Mouse (Mus musculus) c-Kit-positive CD71-positive TER-119-negative erythroid progenitor cells, embryonic 14.5 days (primary cell): Measurements from ENCODE around the gene Sult2a8.
"Not testable (repeated sequence)": the region's sequence is repeated elsewhere in the genome, so short reads cannot be mapped to it uniquely, and the experiment has no call there.

Source experiments
- DNase-seq: peaks from one replicate; pipeline ENCODE4 v3.0.0-alpha.2; 2013; ENCODE audit warnings: low read depth

Gene Sult2a8

DNA sequence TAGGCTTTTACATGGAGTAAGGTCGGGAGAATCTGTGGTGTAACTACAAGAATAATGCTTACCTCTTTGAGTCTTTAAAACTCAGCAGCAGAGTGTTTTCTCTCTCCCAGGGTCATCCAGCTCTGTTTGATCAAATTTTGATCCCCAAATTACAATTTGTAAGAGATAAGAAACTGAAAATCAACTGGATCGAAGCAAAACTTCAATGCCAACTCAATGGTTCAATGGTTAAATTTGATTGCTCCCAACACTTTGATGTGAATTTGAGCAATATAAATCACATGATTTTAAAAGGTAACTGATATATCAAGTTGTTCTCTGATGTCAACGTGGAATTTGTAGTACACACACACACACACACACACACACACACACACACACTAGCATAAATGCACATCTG, at the start of gene Sult2a8:
Gene Sult2a8, minus strand, starts transcription at position 236 of the 400 bp plus-strand sequence.
- DNase-seq, result no peak

DNA sequence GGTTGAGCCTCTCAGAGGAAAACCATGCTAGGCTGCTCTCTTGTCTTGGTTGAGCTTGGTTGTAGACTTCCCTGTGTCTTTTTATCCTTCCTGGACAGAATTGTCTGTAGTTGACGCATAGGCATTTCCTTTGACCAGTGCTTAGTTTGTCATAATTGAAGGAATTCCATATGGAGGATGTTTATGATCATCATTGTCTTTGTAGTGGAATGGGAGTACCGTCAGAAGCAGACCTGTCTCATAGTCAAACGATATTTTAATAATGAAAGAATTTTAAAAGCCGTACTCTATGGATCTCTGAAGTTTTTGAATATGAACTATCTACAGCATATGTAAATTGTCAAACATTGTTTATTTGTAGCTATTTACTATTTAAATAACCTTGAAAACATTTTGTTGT, 47.6 kb upstream of the Sult2a8 start, which contains the start of gene Sult2a7:
Gene Sult2a7, minus strand, starts transcription at position 101 of the 400 bp plus-strand sequence.
- DNase-seq, result no peak

DNA sequence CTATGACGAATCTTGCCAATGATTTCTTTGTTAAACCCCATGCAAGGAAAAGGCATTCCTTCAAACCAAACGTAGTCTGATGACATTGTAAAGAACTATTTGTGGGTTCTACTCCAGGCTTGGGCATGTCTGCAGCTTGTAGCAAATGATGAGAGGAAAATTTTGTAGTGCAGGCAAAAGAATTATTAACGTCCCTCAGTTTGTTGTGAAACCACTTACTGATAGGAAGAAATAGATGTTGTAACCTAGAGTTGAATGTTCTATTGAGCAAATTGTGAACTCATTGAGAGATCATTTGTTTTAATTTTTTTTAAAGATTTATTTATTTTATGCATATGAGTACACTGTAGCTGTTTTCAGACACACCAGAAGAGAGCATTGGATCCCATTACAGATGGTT, 46.3 kb upstream of the Sult2a8 start:
- DNase-seq, result no peak

DNA sequence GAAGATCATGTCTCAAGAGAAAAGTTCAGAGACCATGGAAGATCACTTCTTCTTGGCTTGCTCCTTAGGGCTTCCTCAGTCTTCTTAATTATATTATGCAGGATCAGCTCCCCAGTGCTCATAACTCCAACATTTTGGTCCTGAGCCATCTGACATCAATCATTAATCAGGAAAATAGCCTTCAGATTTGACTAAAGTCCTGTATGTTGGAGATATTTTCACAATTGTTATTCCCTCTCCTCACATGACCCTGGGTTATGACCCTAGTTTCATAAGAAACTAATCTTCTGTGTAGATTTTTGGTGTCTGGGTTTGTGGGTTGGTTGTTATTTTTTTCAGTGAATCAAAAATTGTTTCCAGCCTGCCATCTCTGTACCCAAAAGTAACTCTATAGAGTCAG, 7.0 kb downstream of the Sult2a8 start:
- DNase-seq, result no peak

DNA sequence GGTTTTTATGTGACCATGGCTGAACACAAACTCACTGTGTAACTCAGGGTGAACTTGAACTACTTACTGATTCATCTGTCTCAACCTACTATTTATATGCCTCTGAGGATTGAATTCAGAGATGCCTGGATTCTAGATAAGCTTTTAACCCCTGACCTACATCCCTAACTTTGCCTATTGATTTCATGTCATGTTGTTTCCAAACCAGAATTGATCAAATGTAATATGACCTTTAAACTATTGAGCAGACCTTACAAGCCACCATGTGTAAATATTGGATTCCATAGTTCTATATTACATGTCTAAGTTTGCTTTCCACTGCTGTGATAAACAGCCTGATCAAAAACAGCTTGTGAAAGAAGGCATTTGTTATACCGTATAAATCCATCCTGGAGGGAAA, 8.1 kb downstream of the Sult2a8 start:
- no peak for DNase-seq

DNA sequence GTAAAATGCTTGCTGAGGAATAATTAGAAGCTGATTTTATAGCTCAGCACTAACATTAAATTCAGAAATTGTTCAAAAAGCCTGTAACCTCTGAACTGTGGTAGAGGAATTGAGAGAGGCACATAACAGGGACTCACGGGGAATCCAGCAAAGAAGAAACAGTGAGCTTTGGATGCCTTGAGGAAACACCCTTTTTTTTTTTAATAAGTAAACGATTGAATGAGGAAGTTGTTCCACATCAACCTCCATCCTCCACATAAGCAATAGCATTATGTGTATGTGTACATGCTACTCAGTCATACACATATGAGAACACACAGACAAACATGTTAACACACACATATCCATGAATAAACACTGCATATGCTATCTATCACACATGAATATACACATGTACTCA, 8.5 kb downstream of the Sult2a8 start:
- no peak for DNase-seq

DNA sequence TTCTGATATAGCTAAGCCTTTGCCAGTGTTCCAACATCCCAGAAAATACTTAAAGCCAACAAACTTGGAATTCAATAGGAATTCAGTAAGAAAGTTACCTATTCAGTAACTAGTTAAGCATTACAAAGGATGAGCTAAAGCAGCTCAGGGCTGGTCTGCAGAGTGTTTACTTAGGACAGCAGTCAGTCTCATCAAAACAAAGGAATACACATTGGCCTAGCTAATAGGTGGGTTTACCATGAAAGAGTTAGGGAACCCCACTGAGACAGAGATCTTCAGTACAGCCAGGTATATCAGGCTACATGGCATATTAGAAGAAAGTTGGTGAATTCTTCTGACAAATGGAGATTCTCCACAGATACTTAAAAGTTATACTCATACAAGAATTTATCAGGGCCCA, 47.2 kb downstream of the Sult2a8 start:
- not testable (repeated sequence) for DNase-seq

DNA sequence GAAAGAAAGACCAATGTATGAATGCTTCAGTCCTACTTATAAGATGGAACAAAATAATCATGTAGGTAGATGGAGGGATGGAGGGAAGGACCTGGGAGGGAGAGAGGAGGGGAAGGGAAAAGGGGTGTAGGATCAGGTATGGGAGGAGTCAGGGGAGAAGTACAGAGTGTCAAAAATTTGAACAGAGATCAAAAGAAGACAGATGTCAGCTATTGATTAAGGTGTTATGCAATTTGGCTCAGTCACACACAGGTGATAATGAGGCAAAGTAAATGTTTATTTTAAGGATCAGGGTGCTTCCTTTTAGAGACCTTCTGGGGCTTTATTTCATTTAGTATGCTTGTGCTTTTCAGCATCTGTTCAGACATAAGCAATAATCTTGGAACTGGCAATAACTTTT, 50.1 kb downstream of the Sult2a8 start:
- DNase-seq, result no peak
